Comparison of ENCODE assay signal across 8 mouse cellular contexts in the genomic region with DNA sequence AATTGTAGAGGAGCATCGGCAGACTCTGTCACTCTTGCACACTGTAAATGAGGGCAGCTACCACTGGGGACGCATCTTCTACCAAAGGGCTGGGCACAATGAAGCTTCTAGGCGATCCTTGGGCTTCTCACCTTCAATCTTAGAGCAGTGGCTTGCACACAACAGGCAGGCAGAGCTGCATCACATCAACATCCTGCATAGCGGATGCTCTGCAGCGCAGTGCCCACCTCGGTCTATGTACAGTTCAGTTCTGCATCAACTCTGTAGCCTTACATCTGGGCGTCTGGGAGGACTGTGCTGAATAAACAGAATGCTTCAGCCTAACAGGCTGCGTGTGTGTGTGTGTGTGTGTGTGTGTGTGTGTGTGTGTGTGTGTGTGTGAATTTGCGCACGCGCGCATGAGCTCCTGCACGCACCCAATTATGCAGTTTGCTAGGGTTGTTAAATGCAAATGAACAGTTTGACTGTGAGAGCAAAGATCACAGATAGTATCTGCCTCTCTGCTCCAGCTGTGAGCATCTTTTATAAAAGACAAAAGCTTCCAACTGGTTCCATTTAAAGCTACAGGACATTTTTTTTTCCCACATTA.
DNase-seq lines count a peak whose midpoint lies in the region; ATAC-seq and TF ChIP-seq lines count a peak whose summit lies in the region.
"Had no signal": no experiment of that assay in that cellular context is flagged by ENCODE, and none has a peak within 500 bp of the region (broad histone marks: within the 10 kb centered on the region; RNA-seq: fewer than 3 reads in every experiment).

No protein-coding gene starts in this region.

- peak; percentile 72 for DNase-seq in ZHBTc4 (ENCODE audit: low read depth, low spot score)
- peak; percentile 78 to 85 for DNase-seq in cerebellum, adult 2 months
- DNase-seq in kidney, postnatal 25 days = peak; percentile 49 to 62
- peak; percentile 88 for DNase-seq in midbrain, embryonic 11.5 days (ENCODE audit: low spot score, missing footprints)
- DNase-seq in urinary bladder, postnatal 36 days (ENCODE audit: low spot score in 2 of 2) = no peak
- DNase-seq in gastrocnemius, postnatal 14 days = no peak

- peak overlapping the region; percentile 26; the same call in 1 of the 2 replicates for H3K4me2 ChIP-seq in midbrain, embryonic 11.5 days
- H3K4me2 ChIP-seq: lung, embryonic 15.5 days had no signal

- peak; percentile 69; the same call in 1 of the 2 replicates for TF ChIP-seq POLR2A in cerebellum, adult 2 months (IDR thresholded peaks at IDR 0.05; ENCODE audit: borderline replicate concordance, insufficient read depth, low read length)

- no peaks in the 10 kb centered on the region for H3K27me3 ChIP-seq in cerebellum, adult 2 months (ENCODE audit: control insufficient read depth, insufficient read depth, low read length)
- H3K27me3 ChIP-seq in midbrain, embryonic 11.5 days (ENCODE audit: control insufficient read depth, insufficient read depth, low read length) = no peaks in the 10 kb centered on the region
- H3K27me3 ChIP-seq: lung, embryonic 15.5 days had no signal

- 0 out of 2 replicates have a peak, but pooled peaks have one; percentile 4 for TF ChIP-seq CTCF in cerebellum, adult 2 months (IDR thresholded peaks at IDR 0.05; ENCODE audit: borderline replicate concordance, insufficient read depth, low read depth, low read length)

- 9% methylated on average over 13 of the region's 13 CpGs for WGBS in cerebellum, adult 2 months
- 16% methylated on average over 13 of the region's 13 CpGs for WGBS in midbrain, embryonic 11.5 days

- peak overlapping the region; percentile 94 for H3K27ac ChIP-seq in cerebellum, adult 2 months (ENCODE audit: insufficient read depth, low read length)
- peak overlapping the region; percentile 30; the same call in 1 of the 2 replicates for H3K27ac ChIP-seq in midbrain, embryonic 11.5 days (ENCODE audit: low read depth, low read length)
- H3K27ac ChIP-seq: lung, embryonic 15.5 days had no signal

- ATAC-seq in frontal cortex, adult (ENCODE audit: low TSS enrichment) = peak; percentile 64
- peak; percentile 88 for ATAC-seq in midbrain, embryonic 11.5 days (ENCODE audit: low FRiP score)

- no peak overlapping the region for H3K9ac ChIP-seq in midbrain, embryonic 11.5 days (ENCODE audit: low read length)
- H3K9ac ChIP-seq: lung, embryonic 15.5 days had no signal

- no peaks in the 10 kb centered on the region for H3K36me3 ChIP-seq in midbrain, embryonic 11.5 days (ENCODE audit: control insufficient read depth, insufficient read depth, low read length)
- H3K36me3 ChIP-seq: lung, embryonic 15.5 days had no signal

- H3K9me3 ChIP-seq in midbrain, embryonic 11.5 days (ENCODE audit: control insufficient read depth, low read length) = no peaks in the 10 kb centered on the region
- H3K9me3 ChIP-seq: lung, embryonic 15.5 days had no signal

- H3K4me1 ChIP-seq in cerebellum, adult 2 months (ENCODE audit: control insufficient read depth, insufficient read depth, low read length) = peaks cover 5% of the 10 kb centered on the region
- peaks cover 12% of the 10 kb centered on the region for H3K4me1 ChIP-seq in midbrain, embryonic 11.5 days (ENCODE audit: control insufficient read depth, insufficient read depth, low read length)
- H3K4me1 ChIP-seq: lung, embryonic 15.5 days had no signal

- intact Hi-C loops in gastrocnemius, postnatal 14 days (cut with DNase I; ENCODE audit: low total_unique reads) = no loop called here

- H3K4me3 ChIP-seq in cerebellum, adult 2 months (replicated peaks; ENCODE audit: insufficient read depth, low read depth, low read length) = peak overlapping the region; percentile 99
- no peak overlapping the region for H3K4me3 ChIP-seq in midbrain, embryonic 11.5 days (ENCODE audit: low read depth, low read length)
- H3K4me3 ChIP-seq: lung, embryonic 15.5 days had no signal

Comparison
In these comparisons a context has a peak if more than half of its experiments do, and no peak if none do; other contexts are left out.
1. DNase-seq: peak in ZHBTc4 (single experiment), cerebellum, adult 2 months (2 of 2), kidney, postnatal 25 days (2 of 2) and midbrain, embryonic 11.5 days (single experiment); none in urinary bladder, postnatal 36 days (0 of 2) and gastrocnemius, postnatal 14 days (single experiment).